Mouse (Mus musculus) lung, postnatal 0 days (tissue): Measurements from ENCODE around the gene Fbxw11.

Experiments used
- CTCF ChIP-seq: IDR thresholded peaks from 2 replicates; pipeline ENCODE4 v1.5.1; 2016; ENCODE audit warnings: antibody characterized with exemption, mild to moderate bottlenecking
- EP300 ChIP-seq: IDR thresholded peaks from 2 replicates; pipeline ENCODE4 v1.6.1; 2016; ENCODE audit warnings: antibody characterized with exemption, mild to moderate bottlenecking, control low read depth

DNA sequence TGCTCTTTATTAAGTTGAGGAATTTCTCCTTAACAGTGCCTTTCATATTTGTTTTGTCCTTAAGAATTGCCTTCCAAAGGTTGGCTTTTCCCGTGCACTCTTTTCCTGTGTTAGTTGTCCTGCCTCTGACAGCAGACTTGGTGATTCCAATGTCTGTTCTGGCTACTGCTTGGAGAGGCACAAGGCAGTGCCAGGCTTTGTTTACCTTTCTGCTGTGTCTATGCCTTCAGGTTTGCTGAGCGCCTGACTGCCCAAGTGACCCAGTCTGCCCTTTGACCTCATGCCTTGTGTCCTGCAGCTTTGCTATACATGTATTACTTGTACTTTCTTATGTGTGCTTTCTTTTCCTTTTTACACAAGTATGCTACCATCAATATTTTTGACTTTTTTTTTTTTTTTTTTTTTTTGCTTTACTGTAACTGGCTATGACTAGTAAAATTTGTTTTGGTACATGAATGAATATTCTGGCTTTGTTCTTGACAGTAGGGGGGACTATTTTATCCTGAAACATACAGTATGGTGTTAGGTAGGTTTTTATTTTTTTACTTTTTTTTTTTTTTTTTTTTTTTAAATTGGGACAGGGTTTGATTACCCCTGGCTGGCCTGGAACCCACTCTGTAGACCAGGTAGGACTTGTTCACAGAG is 54.0 kb downstream of the Fbxw11 start:
- TF ChIP-seq CTCF = no peak
- TF ChIP-seq EP300 = no peak
